Mouse (Mus musculus) skeletal muscle tissue, adult 2 months (tissue): Measurements from ENCODE around the gene 2310030G06Rik.
A peak's percentile ranks its signal among the peaks of the same experiment; 100 is the strongest.

Source experiments
- DNase-seq: peaks from one replicate; pipeline ENCODE4 v3.0.0-alpha.2; 2012; ENCODE audit warnings: low read depth, low spot score

The 2310030G06Rik gene

GRCm38 (mm10) chr9:50746214-50746677, at the start of gene 2310030G06Rik:
Gene 2310030G06Rik (minus strand): TSS chr9:50746536.
- DNase-seq, result no peak

GRCm38 (mm10) chr9:50795266-50795665, 48.9 kb upstream of the 2310030G06Rik start:
- no peak for DNase-seq

DNA sequence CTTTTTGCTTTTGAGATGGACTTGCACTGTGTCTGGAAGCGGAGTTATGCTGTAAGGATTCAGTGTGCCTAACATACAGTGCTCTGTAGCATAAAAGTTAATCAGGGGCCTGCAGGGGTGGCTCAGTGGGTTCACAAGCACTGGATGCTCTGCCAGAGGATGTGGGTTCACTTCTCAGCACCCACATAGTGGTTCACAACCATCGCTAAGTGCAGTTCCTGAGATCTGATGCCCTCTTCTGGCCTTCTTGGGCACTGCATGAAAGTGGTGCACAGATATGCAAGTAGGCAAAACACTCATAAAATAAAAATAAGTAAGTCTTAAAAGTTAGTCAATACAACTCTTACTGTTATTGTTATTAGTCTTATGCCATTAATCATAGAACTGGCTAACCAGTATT, 35.8 kb upstream of the 2310030G06Rik start:
- DNase-seq, result no peak

- DNase-seq, result no peak
These were observed 29.9 kb upstream of the 2310030G06Rik start for GRCm38 (mm10) chr9:50776162-50776760.

DNA sequence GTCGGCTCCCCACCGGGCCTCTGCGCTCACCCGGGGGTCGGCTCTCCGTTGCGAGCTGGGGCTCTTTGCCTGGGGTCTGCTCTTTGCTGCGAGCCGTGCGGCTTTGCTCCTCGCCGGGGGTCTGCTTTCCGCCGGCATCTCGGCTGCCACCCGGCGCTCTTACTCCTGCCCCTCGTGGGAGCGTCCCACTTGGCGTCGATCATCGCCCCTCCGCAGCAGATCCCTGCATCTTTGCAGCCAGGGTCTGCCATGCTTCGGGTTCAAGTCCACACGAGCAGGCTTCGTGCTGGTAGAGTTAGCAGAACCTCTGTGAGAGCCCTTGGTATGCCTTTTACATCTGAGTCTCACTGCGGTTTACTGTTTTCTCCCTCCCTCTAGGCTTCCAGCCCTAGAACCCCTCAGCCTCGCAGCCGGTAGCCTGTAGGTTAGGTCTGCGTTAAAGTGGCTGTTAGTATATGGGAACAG, 29.4 kb upstream of the 2310030G06Rik start:
- no peak for DNase-seq

DNA sequence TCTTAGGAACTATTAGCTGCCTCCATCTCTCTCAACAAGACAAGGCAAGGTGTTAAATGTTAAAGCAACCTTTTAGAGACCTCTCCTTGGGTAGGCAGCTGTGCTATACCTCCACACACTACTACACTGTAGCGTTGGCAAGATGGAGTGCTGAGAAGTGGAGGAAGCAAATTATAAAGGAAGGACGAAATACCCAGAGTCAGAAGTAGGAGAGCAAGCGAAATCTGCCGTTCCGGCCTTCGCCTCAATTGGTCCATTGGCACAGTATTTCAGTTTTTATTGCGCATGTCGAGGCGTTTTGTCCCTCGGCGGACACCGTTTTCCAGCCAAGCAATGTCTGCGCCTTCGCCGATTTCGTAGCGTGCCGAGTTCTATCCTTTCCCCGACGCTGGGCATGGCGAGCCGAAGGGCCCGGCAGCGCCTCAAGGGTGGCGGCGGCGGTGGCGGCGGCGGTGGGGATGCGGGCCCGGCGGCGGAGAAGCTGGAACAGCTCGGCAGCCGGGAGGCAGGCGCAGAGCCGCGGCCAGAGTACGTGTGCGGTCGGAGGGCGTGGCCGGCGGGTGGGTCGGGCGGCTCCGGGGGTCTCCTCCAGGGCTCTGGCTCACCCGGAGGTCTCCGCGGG, 28.8 kb upstream of the 2310030G06Rik start, which contains the start of the genes Alg9 and 1110032A03Rik:
Alg9 (plus strand) TSS at position 29 of the 622 bp plus-strand sequence.
1110032A03Rik (minus strand) TSS at position 530 of the 622 bp plus-strand sequence.
- peak; percentile 75 for DNase-seq

GRCm38 (mm10) chr9:50774026-50774462, 27.7 kb upstream of the 2310030G06Rik start:
- DNase-seq, result no peak

DNA sequence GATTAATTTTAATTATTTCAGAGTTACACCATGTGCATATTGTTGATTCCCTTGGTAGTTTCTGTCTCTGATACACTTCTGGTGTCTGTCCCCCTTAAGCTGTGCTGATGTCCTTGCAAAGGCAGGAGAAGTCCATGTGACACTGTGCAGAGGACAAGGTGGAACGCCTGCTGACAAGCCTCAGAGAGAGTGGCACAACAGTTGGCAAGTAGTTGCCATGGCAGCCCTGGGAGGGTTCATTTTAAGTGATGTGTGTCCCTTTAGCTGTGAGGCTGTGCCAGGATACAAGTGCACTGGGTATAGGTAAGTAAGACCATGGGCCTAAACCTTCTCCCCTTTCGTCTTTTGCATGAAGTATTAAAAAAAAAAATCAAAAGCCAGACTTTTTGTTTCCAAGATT, 23.7 kb upstream of the 2310030G06Rik start:
- no peak for DNase-seq

- peak; percentile 98 for DNase-seq
These were observed 22.0 kb upstream of the 2310030G06Rik start, which contains the start of gene Fdxacb1 for GRCm38 (mm10) chr9:50768107-50769002. Gene Fdxacb1 (plus strand): TSS chr9:50768236.

- no peak for DNase-seq
These were observed 21.3 kb upstream of the 2310030G06Rik start for GRCm38 (mm10) chr9:50767531-50768106.

DNA sequence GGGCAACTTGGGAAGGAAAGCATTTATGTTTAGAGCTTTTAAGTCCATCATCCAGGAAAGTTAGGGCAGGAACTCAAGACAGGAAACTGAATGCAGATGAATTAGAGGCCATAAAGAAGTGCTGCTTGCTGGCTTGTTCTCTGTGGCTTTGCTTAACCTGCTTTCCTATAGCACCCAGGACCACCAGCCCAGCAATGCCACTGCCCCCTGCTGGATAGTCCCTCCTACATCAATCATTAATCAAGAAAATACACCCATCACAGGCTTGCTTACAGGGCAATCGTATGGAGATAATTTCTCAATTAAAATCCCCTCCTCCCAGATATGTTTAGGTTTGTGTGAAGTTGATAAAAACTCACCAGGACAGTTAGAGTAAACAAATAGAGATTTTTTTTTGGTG, 17.0 kb upstream of the 2310030G06Rik start:
- DNase-seq, result no peak

DNA sequence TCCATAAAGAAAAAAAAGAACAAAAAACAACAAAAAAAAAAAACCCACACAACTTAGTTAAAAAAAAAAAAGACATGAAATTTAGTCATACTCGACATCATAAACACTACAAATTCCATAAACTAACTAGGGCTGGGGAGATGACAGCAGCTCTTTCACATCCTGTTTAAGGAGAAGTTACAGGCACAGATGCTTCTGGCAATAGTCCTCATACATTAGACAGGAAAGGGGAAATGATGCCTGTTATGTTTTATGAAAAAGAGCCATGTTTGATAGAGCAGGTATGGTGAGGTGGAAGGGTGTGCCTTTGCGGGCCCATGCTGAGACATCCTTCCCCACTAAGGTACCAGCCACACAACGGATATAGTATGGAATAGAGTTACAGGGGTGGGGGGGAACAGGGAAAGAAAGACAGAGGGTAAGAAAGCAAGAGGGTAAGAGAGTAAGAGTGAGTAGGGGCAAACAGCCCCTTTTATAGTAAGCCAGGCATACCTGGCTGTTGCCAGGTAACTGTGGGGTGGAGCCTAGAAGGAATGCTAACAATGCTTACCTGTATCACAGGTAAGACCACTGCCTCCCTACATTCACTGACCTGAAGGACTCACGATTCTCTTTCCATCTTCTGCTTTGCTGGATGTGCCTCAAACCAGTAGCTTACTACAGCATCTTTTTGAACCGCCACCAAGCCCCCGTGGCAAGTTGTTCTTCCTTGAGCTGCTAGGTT, 15.3 kb upstream of the 2310030G06Rik start:
- no peak for DNase-seq

- no peak for DNase-seq
These were observed 10.4 kb upstream of the 2310030G06Rik start for GRCm38 (mm10) chr9:50756711-50757110.

- no peak for DNase-seq
These were observed 7.6 kb upstream of the 2310030G06Rik start for GRCm38 (mm10) chr9:50753947-50754346.

DNA sequence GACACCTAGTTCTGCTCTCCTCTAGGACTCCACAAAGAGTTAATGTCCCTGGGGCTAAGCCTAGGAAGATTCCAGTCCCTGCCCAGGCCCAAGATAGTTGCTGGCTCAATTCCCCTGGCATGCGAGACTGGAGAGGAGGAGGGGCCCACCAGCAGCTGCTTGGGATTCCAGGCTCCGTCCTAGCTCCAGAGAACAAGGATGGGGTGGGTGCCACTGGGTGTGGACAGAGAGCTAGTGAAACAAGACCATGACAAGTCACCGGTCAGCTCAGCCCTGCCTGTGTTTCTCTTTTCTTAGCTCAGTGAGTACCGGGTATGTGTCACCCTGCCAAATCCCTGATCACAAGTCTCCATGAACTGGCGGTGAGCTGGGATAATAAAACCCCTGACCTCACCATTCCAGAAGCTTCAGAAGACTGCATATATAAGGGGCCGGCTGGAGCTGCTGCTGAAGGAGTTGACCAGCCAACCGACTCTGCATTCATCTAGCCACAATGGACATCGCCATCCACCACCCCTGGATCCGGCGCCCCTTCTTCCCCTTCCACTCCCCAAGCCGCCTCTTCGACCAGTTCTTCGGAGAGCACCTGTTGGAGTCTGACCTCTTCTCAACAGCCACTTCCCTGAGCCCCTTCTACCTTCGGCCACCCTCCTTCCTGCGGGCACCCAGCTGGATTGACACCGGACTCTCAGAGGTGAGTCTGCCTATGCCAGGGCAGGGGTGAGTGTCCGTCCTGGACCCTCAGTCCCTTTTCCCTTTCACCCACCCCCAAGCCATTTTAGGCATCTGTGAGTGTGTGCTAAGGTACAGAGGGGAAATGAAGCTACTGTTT, 6.7 kb upstream of the 2310030G06Rik start:
- peak; percentile 95 for DNase-seq

- DNase-seq, result peak; percentile 70
These were observed 5.8 kb upstream of the 2310030G06Rik start, which contains the start of gene Hspb2 for GRCm38 (mm10) chr9:50752054-50752602. Gene Hspb2 (minus strand): TSS chr9:50752354.

- no peak for DNase-seq
These were observed 5.0 kb upstream of the 2310030G06Rik start, which contains the start of gene Cryab for GRCm38 (mm10) chr9:50751323-50751722. Gene Cryab (plus strand): TSS chr9:50751325.

GRCm38 (mm10) chr9:50750706-50751105, 4.4 kb upstream of the 2310030G06Rik start:
- DNase-seq, result no peak

DNA sequence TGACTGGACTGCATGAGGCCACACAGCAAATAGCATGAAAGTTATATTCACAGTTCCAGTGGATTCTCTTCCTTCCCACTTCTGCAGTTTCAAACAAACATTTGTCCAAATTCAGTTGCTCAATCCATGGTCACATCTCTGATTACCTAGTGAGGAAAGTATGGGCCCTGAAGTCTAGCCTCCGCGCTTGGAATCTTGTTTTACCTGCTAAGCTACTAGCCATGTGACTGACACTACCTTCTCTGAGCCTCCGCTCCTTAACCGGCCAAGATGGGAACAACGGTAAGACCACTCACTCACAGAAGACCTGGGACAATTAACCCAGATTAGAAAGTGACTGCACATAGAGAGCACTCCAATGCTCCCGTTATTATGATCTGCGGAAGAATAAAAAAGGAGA, 530 bp downstream of the 2310030G06Rik start:
- DNase-seq, result no peak
